Mouse (Mus musculus): ENCODE measurements around the gene Tlk2. TPM values are rescaled to one million over a fixed set of nuclear protein-coding genes. Genes with fewer than 3 reads are reported as not detected.

Tlk2 gene
- polyA plus RNA-seq (2012; rRNA removed): 13.7 and 17.1 TPM in 2 replicates

GRCm38 (mm10) chr11:105178516-105178915 is at the start of gene Tlk2:
Tlk2 (plus strand) TSS chr11:105178807.

DNA sequence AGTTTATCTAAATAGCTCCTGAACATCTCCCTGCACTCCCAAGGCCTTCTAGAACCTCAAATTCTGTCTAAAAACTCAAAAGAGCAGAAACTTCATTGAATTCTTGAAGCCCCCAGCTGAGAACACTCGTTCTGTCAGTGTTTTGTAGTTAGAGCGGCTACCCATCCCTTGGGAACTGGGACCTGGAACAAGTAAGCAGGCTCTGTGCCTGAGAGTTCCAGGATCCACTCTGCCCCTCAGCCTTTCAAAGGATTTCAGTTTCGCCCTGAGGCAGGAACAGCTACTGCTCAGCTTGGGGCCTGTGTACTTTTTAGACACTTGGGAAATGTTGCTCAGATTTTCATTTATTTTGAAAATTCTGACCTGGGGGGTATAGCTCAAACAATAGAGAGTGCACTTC is 32.0 kb upstream of the Tlk2 start, which contains the start of gene Gm10842:
Gene Gm10842, plus strand, starts transcription at position 301 of the 400 bp plus-strand sequence.

GRCm38 (mm10) chr11:105292124-105293071 is 113.8 kb downstream of the Tlk2 start, which contains the start of gene Mrc2:
Mrc2 (plus strand) TSS chr11:105292643.

Other genes with a start within 250 kb of the Tlk2 start
- gene Efcab3, start 115.2 kb upstream of the Tlk2 start, polyA plus RNA-seq (2012; rRNA removed): 0.19 and 0.20 TPM in 2 replicates
- gene Mettl2, start 52.4 kb upstream of the Tlk2 start, polyA plus RNA-seq (2012; rRNA removed): 11.4 and 12.5 TPM in 2 replicates
- not detected in 2 replicates for gene Gm10842, start 31.9 kb upstream of the Tlk2 start, polyA plus RNA-seq (2012; rRNA removed)
- gene Mrc2, start 113.8 kb downstream of the Tlk2 start, polyA plus RNA-seq (2012; rRNA removed): 0.84 and 1.2 TPM in 2 replicates

All from liver, embryonic 18 days (tissue).